Mouse (Mus musculus) myocyte (in vitro differentiated cells): ENCODE results near the gene Fkbp7.

Experiments
- E2F4 ChIP-seq: IDR thresholded peaks from one replicate; pipeline ENCODE4 v1.6.1; 2011; ENCODE audit warnings: mild to moderate bottlenecking, control low read depth, moderate library complexity; ENCODE audit not compliant: insufficient read depth
- MAX ChIP-seq: IDR thresholded peaks from one replicate; pipeline ENCODE4 v1.6.1; 2011; ENCODE audit warnings: low read depth, mild to moderate bottlenecking, control low read depth
- MYOG ChIP-seq, 3 experiments: IDR thresholded peaks; one replicate each; pipeline ENCODE4 v1.6.1; 2011; ENCODE audit warnings: control low read depth in 2 of 3, low read depth in 2 of 3, mild to moderate bottlenecking in 2 of 3; ENCODE audit not compliant: insufficient read length in 2 of 3, control insufficient read depth in 1 of 3, insufficient read depth in 1 of 3
- POLR2A ChIP-seq: IDR thresholded peaks from one replicate; pipeline ENCODE4 v1.6.1; 2011; ENCODE audit warnings: low read depth, mild to moderate bottlenecking, control low read depth, moderate library complexity; ENCODE audit not compliant: insufficient read length
- POLR2AphosphoS2 ChIP-seq: IDR thresholded peaks from one replicate; pipeline ENCODE4 v1.6.1; 2011; ENCODE audit warnings: low read depth, control low read depth; ENCODE audit not compliant: insufficient read length
- TCF12 ChIP-seq: IDR thresholded peaks from one replicate; pipeline ENCODE4 v1.6.1; 2011; ENCODE audit warnings: mild to moderate bottlenecking, control low read depth; ENCODE audit not compliant: poor library complexity, insufficient read depth, severe bottlenecking

GRCm38 (mm10) chr2:76702751-76703150 is 29.8 kb upstream of the Fkbp7 start:
- TF ChIP-seq POLR2A (peak; percentile 30), TCF12 (no peak), MYOG (IDR thresholded peaks at IDR 0.05; ENCODE audit: control insufficient read depth in 1 of 3, insufficient read depth in 1 of 3, insufficient read length in 2 of 3, low read depth in 2 of 3) (no peak), POLR2AphosphoS2 (no peak), MAX (no peak), E2F4 (no peak)
